Mouse (Mus musculus): Measurements from ENCODE around the gene Pdia6. TPM values are rescaled to one million over a fixed set of nuclear protein-coding genes. Genes with fewer than 3 reads are reported as not detected.

The Pdia6 gene
- total RNA-seq, 1 experiment, result 632 TPM

DNA sequence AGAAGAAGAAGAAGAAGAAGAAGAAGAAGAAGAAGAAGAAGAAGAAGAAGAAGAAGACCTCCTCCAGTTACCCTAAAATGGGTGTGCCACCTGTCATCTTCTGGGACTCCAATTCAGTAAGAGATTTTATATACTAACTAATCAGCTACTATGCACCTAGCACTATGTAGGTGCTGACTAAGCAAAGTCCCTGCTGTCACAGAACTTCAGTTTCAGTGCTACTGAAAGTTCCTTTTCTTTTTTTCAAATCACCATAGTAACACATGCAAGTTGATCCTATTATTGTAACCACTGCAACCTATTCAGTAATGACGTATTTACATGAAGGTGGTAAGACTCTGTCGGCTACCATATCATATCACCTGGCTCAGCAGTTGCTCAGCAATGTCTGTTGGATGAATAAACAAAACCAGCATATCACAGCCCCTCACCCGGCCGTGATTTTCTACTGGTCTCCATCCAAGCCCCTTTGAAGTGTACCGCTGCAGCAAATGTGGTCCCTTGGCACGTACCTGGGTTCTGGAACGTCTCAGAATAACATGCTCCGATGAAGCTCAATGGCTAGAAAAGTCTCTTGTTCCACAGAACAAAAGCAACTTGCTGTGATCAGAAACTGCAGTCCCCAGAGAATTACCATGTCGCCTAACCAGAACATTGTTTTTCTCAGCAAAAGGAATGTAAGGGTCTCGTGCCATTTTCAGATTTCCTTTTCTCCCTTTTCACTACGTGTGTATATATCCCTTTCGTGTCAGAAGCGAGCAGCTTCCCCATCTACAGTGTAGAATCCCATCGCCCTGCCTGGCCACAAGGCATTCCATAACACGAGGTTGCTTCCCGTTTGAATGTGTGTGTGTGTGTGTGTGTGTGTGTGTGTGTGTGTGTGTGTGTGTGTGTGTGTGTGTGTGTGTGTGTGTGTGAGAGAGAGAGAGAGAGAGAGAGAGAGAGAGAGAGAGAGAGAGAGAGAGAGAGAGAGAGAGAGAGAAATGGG is 44.8 kb downstream of the Pdia6 start:
- in situ Hi-C loops (cut with MboI; ENCODE audit: low sequenced_read_pairs in 2 of 2, unreplicated experiment in 2 of 2), result no loop called here
- Histone ChIP-seq H3K27ac (ENCODE audit: insufficient read depth, low read depth, low read length, poor library complexity, severe bottlenecking) (no peak overlapping the region), H3K9me3 (ENCODE audit: control insufficient read depth, insufficient read depth, low read depth, low read length) (no peaks in the 10 kb centered on the region), H3K36me3 (ENCODE audit: control insufficient read depth, insufficient read depth, low read length, poor library complexity, severe bottlenecking) (no peaks in the 10 kb centered on the region), H3K4me3 (ENCODE audit: insufficient read depth in 1 of 2, low read depth in 1 of 2, low read length in 2 of 2, poor library complexity in 1 of 2, severe bottlenecking in 1 of 2) (no peak overlapping the region), H3K9ac (ENCODE audit: insufficient read depth, low read depth, low read length, poor library complexity, severe bottlenecking) (no peak overlapping the region), H3K4me1 (ENCODE audit: control insufficient read depth in 2 of 2, insufficient read depth in 2 of 2, low read length in 2 of 2, poor library complexity in 1 of 2) (no peaks in the 10 kb centered on the region)
- no peak for TF ChIP-seq ZNF384 (IDR thresholded peaks at IDR 0.05; ENCODE audit: low read depth, low read length)
- no peak for TF ChIP-seq CHD2 (IDR thresholded peaks at IDR 0.05; ENCODE audit: low read depth, low read length)
- TF ChIP-seq ZC3H11A (IDR thresholded peaks at IDR 0.05; ENCODE audit: borderline replicate concordance, low read depth, low read length), result no peak
- no peak for TF ChIP-seq MAFK (IDR thresholded peaks at IDR 0.05; ENCODE audit: insufficient read depth, low read depth, low read length)
- no peak for TF ChIP-seq HCFC1 (IDR thresholded peaks at IDR 0.05; ENCODE audit: borderline replicate concordance, insufficient read depth, low read length)
- DNase-seq (ENCODE audit: low read depth, low spot score), result no peak

DNA sequence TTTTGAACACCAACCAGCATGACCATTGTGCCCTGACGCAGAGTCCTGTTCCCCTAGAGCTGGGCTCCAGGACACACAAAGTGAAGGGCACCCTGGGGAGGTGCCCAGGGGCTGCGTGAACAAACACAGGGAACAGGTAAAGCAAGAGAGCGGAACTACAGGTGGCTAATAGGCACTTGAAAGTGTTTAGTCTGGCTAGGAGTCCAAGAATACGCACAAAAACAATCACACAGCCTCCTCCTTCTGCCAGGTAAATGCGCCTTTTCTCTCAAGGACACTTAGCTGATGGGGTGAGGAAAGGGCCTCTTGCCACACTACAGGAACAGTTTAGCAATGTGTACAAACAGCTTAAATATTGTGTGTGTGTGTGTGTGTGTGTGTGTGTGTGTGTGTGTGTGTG is 49.8 kb downstream of the Pdia6 start:
- H3K4me1 ChIP-seq (ENCODE audit: control insufficient read depth in 2 of 2, insufficient read depth in 2 of 2, low read length in 2 of 2, poor library complexity in 1 of 2), result no peaks in the 10 kb centered on the region
- no peaks in the 10 kb centered on the region for H3K9me3 ChIP-seq (ENCODE audit: control insufficient read depth, insufficient read depth, low read depth, low read length)
- in situ Hi-C loops (cut with MboI; ENCODE audit: low sequenced_read_pairs in 2 of 2, unreplicated experiment in 2 of 2), result no loop called here
- H3K27ac ChIP-seq (ENCODE audit: insufficient read depth, low read depth, low read length, poor library complexity, severe bottlenecking), result no peak overlapping the region
- no peak overlapping the region for H3K9ac ChIP-seq (ENCODE audit: insufficient read depth, low read depth, low read length, poor library complexity, severe bottlenecking)
- TF ChIP-seq ZNF384 (IDR thresholded peaks at IDR 0.05; ENCODE audit: low read depth, low read length), result no peak
- no peak for TF ChIP-seq MAFK (IDR thresholded peaks at IDR 0.05; ENCODE audit: insufficient read depth, low read depth, low read length)
- no peaks in the 10 kb centered on the region for H3K36me3 ChIP-seq (ENCODE audit: control insufficient read depth, insufficient read depth, low read length, poor library complexity, severe bottlenecking)
- H3K4me3 ChIP-seq (ENCODE audit: insufficient read depth in 1 of 2, low read depth in 1 of 2, low read length in 2 of 2, poor library complexity in 1 of 2, severe bottlenecking in 1 of 2), result no peak overlapping the region
- DNase-seq (ENCODE audit: low read depth, low spot score), result no peak

GRCm38 (mm10) chr12:17317970-17318369 is 51.6 kb downstream of the Pdia6 start:
- Histone ChIP-seq H3K4me3 (ENCODE audit: insufficient read depth in 1 of 2, low read depth in 1 of 2, low read length in 2 of 2, poor library complexity in 1 of 2, severe bottlenecking in 1 of 2) (no peak overlapping the region), H3K4me1 (ENCODE audit: control insufficient read depth in 2 of 2, insufficient read depth in 2 of 2, low read length in 2 of 2, poor library complexity in 1 of 2) (no peaks in the 10 kb centered on the region), H3K27ac (ENCODE audit: insufficient read depth, low read depth, low read length, poor library complexity, severe bottlenecking) (no peak overlapping the region), H3K9ac (ENCODE audit: insufficient read depth, low read depth, low read length, poor library complexity, severe bottlenecking) (no peak overlapping the region), H3K36me3 (ENCODE audit: control insufficient read depth, insufficient read depth, low read length, poor library complexity, severe bottlenecking) (no peaks in the 10 kb centered on the region), H3K9me3 (ENCODE audit: control insufficient read depth, insufficient read depth, low read depth, low read length) (no peaks in the 10 kb centered on the region)
- DNase-seq (ENCODE audit: low read depth, low spot score), result no peak
- no peak for TF ChIP-seq ZNF384 (IDR thresholded peaks at IDR 0.05; ENCODE audit: low read depth, low read length)
- TF ChIP-seq MAFK (IDR thresholded peaks at IDR 0.05; ENCODE audit: insufficient read depth, low read depth, low read length), result no peak
- no peak for TF ChIP-seq HCFC1 (IDR thresholded peaks at IDR 0.05; ENCODE audit: borderline replicate concordance, insufficient read depth, low read length)
- TF ChIP-seq ZC3H11A (IDR thresholded peaks at IDR 0.05; ENCODE audit: borderline replicate concordance, low read depth, low read length), result no peak
- no peak for TF ChIP-seq CHD2 (IDR thresholded peaks at IDR 0.05; ENCODE audit: low read depth, low read length)
- in situ Hi-C loops (cut with MboI; ENCODE audit: low sequenced_read_pairs in 2 of 2, unreplicated experiment in 2 of 2), result no loop called here

- Histone ChIP-seq H3K36me3 (ENCODE audit: control insufficient read depth, insufficient read depth, low read length, poor library complexity, severe bottlenecking) (no peaks in the 10 kb centered on the region), H3K4me3 (ENCODE audit: insufficient read depth in 1 of 2, low read depth in 1 of 2, low read length in 2 of 2, poor library complexity in 1 of 2, severe bottlenecking in 1 of 2) (no peak overlapping the region), H3K9ac (ENCODE audit: insufficient read depth, low read depth, low read length, poor library complexity, severe bottlenecking) (no peak overlapping the region), H3K4me1 (ENCODE audit: control insufficient read depth in 2 of 2, insufficient read depth in 2 of 2, low read length in 2 of 2, poor library complexity in 1 of 2) (no peaks in the 10 kb centered on the region), H3K27ac (ENCODE audit: insufficient read depth, low read depth, low read length, poor library complexity, severe bottlenecking) (no peak overlapping the region), H3K9me3 (ENCODE audit: control insufficient read depth, insufficient read depth, low read depth, low read length) (no peaks in the 10 kb centered on the region)
- no peak for TF ChIP-seq MAFK (IDR thresholded peaks at IDR 0.05; ENCODE audit: insufficient read depth, low read depth, low read length)
- no peak for TF ChIP-seq ZNF384 (IDR thresholded peaks at IDR 0.05; ENCODE audit: low read depth, low read length)
- no peak for TF ChIP-seq CHD2 (IDR thresholded peaks at IDR 0.05; ENCODE audit: low read depth, low read length)
- TF ChIP-seq ZC3H11A (IDR thresholded peaks at IDR 0.05; ENCODE audit: borderline replicate concordance, low read depth, low read length), result no peak
- TF ChIP-seq HCFC1 (IDR thresholded peaks at IDR 0.05; ENCODE audit: borderline replicate concordance, insufficient read depth, low read length), result no peak
- no peak for DNase-seq (ENCODE audit: low read depth, low spot score)
- in situ Hi-C loops (cut with MboI; ENCODE audit: low sequenced_read_pairs in 2 of 2, unreplicated experiment in 2 of 2), result no loop called here
Observed at GRCm38 (mm10) chr12:17318453-17318852, 52.1 kb downstream of the Pdia6 start.
